In genomic region chr8:61705491-61705890, GRCm38 (mm10) we compare ENCODE assay signal across 24 mouse cellular contexts.
A peak's percentile ranks its signal among the peaks of the same experiment; 100 is the strongest.
DNase-seq lines count a peak whose midpoint lies in the region; ATAC-seq and TF ChIP-seq lines count a peak whose summit lies in the region.
"Had no signal": no experiment of that assay in that cellular context is flagged by ENCODE, and none has a peak within 500 bp of the region (broad histone marks: within the 10 kb centered on the region; RNA-seq: fewer than 3 reads in every experiment).

No protein-coding gene starts in this region.

- no peak overlapping the region for H3K4me3 ChIP-seq in heart, embryonic 11.5 days (ENCODE audit: low read depth, low read length)
- no peak overlapping the region for H3K4me3 ChIP-seq in midbrain, postnatal 0 days (ENCODE audit: low read depth, low read length)
- no peak overlapping the region for H3K4me3 ChIP-seq in midbrain, embryonic 11.5 days (ENCODE audit: low read depth, low read length)
- no peak overlapping the region for H3K4me3 ChIP-seq in liver, postnatal 0 days (ENCODE audit: low read depth, low read length)
- H3K4me3 ChIP-seq: embryonic facial prominence, embryonic 12.5 days; embryonic facial prominence, embryonic 15.5 days; gastrocnemius, adult 2 months; heart, embryonic 13.5 days; hindbrain, embryonic 15.5 days; intestine, embryonic 15.5 days had no signal

- no peak overlapping the region for H3K27ac ChIP-seq in heart, embryonic 11.5 days (ENCODE audit: low read depth, low read length)
- H3K27ac ChIP-seq in midbrain, postnatal 0 days (ENCODE audit: low read depth, low read length): no peak overlapping the region
- no peak overlapping the region for H3K27ac ChIP-seq in midbrain, embryonic 11.5 days (ENCODE audit: low read depth, low read length)
- H3K27ac ChIP-seq in liver, postnatal 0 days (ENCODE audit: low read depth): no peak overlapping the region
- H3K27ac ChIP-seq: embryonic facial prominence, embryonic 12.5 days; embryonic facial prominence, embryonic 15.5 days; gastrocnemius, adult 2 months; heart, embryonic 13.5 days; hindbrain, embryonic 15.5 days; intestine, embryonic 15.5 days had no signal

- H3K4me2 ChIP-seq in heart, embryonic 11.5 days: no peak overlapping the region
- no peak overlapping the region for H3K4me2 ChIP-seq in midbrain, postnatal 0 days (ENCODE audit: low read depth, low read length, poor library complexity, severe bottlenecking)
- no peak overlapping the region for H3K4me2 ChIP-seq in midbrain, embryonic 11.5 days
- H3K4me2 ChIP-seq in liver, postnatal 0 days (ENCODE audit: low read depth, low read length): no peak overlapping the region
- H3K4me2 ChIP-seq: embryonic facial prominence, embryonic 12.5 days; embryonic facial prominence, embryonic 15.5 days; heart, embryonic 13.5 days; hindbrain, embryonic 15.5 days; intestine, embryonic 15.5 days had no signal

- H3K4me1 ChIP-seq in heart, embryonic 11.5 days (ENCODE audit: control insufficient read depth, insufficient read depth, low read length): peaks cover 3% of the 10 kb centered on the region; the same call in 1 of the 2 replicates
- no peaks in the 10 kb centered on the region for H3K4me1 ChIP-seq in midbrain, postnatal 0 days (ENCODE audit: insufficient read depth, low read length)
- H3K4me1 ChIP-seq in midbrain, embryonic 11.5 days (ENCODE audit: control insufficient read depth, insufficient read depth, low read length): peaks cover 12% of the 10 kb centered on the region
- no peaks in the 10 kb centered on the region for H3K4me1 ChIP-seq in liver, postnatal 0 days (ENCODE audit: insufficient read depth)
- H3K4me1 ChIP-seq: intestine, embryonic 15.5 days had no signal

- no peak for TF ChIP-seq EP300 in liver, postnatal 0 days (IDR thresholded peaks at IDR 0.05; ENCODE audit: low read depth)

- no peak for TF ChIP-seq CTCF in midbrain, postnatal 0 days (IDR thresholded peaks at IDR 0.05)
- no peak for TF ChIP-seq CTCF in liver, postnatal 0 days (IDR thresholded peaks at IDR 0.05; ENCODE audit: low read depth)

- peaks cover 16% of the 10 kb centered on the region for H3K36me3 ChIP-seq in heart, embryonic 11.5 days (ENCODE audit: control insufficient read depth, insufficient read depth, low read length)
- H3K36me3 ChIP-seq in midbrain, postnatal 0 days (ENCODE audit: insufficient read depth, low read length): no peaks in the 10 kb centered on the region
- H3K36me3 ChIP-seq in midbrain, embryonic 11.5 days (ENCODE audit: control insufficient read depth, insufficient read depth, low read length): peaks cover 9% of the 10 kb centered on the region; the same call in 1 of the 2 replicates
- no peaks in the 10 kb centered on the region for H3K36me3 ChIP-seq in liver, postnatal 0 days (replicated peaks; ENCODE audit: insufficient read depth, low read length)
- H3K36me3 ChIP-seq: hindbrain, embryonic 15.5 days; intestine, embryonic 15.5 days had no signal

- H3K27me3 ChIP-seq in heart, embryonic 11.5 days (ENCODE audit: control insufficient read depth, insufficient read depth, low read length): no peaks in the 10 kb centered on the region
- no peaks in the 10 kb centered on the region for H3K27me3 ChIP-seq in midbrain, postnatal 0 days (ENCODE audit: insufficient read depth, low read length)
- H3K27me3 ChIP-seq in midbrain, embryonic 11.5 days (ENCODE audit: control insufficient read depth, insufficient read depth, low read length): no peaks in the 10 kb centered on the region
- H3K27me3 ChIP-seq in liver, postnatal 0 days (ENCODE audit: insufficient read depth, low read length): no peaks in the 10 kb centered on the region
- H3K27me3 ChIP-seq: embryonic facial prominence, embryonic 12.5 days; embryonic facial prominence, embryonic 15.5 days; heart, embryonic 13.5 days; hindbrain, embryonic 15.5 days; intestine, embryonic 15.5 days had no signal

- no peak for ATAC-seq in heart, embryonic 11.5 days (replicated peaks; ENCODE audit: insufficient number of reproducible peaks, low FRiP score, low TSS enrichment)
- no peak for ATAC-seq in midbrain, postnatal 0 days (ENCODE audit: low FRiP score)
- ATAC-seq in midbrain, embryonic 11.5 days (ENCODE audit: low FRiP score): no peak
- no peak for ATAC-seq in liver, postnatal 0 days
- ATAC-seq: CD4-positive, CD25-positive, alpha-beta regulatory T cell, adult 4 months; forebrain, embryonic 14.5 days; forebrain, postnatal 0 days; intestine, embryonic 15.5 days had no signal

- no peak overlapping the region for H3K9ac ChIP-seq in heart, embryonic 11.5 days (ENCODE audit: low read depth, low read length)
- H3K9ac ChIP-seq in midbrain, postnatal 0 days (replicated peaks; ENCODE audit: low read length, poor library complexity, severe bottlenecking): no peak overlapping the region
- no peak overlapping the region for H3K9ac ChIP-seq in midbrain, embryonic 11.5 days (ENCODE audit: low read length)
- no peak overlapping the region for H3K9ac ChIP-seq in liver, postnatal 0 days (replicated peaks)
- H3K9ac ChIP-seq: embryonic facial prominence, embryonic 12.5 days; embryonic facial prominence, embryonic 15.5 days; forebrain, postnatal 0 days; heart, embryonic 13.5 days; hindbrain, embryonic 15.5 days; intestine, embryonic 15.5 days had no signal

- peak; percentile 66 for DNase-seq in heart, adult 11 months
- peak; percentile 46 for DNase-seq in midbrain, postnatal 0 days (ENCODE audit: low spot score)
- DNase-seq in midbrain, embryonic 11.5 days (ENCODE audit: low spot score, missing footprints): no peak
- DNase-seq in retina, postnatal 1 day: peak; percentile 85
- DNase-seq in liver, postnatal 0 days: no peak
- DNase-seq: adrenal gland, postnatal 10 days; adrenal gland, postnatal 36 days; cerebellum, adult 11 months; cerebellum, adult 2 months; cerebellum, postnatal 25 days; forebrain, postnatal 0 days; gastrocnemius, adult 2 months; gastrocnemius, postnatal 14 days; heart, adult 18-20 months; heart, postnatal 14 days; heart, postnatal 4 days had no signal

- WGBS in heart, embryonic 11.5 days (ENCODE audit: insufficient replicate concordance): 73% methylated on average over 3 of the region's 3 CpGs
- WGBS in midbrain, postnatal 0 days: 85% methylated on average over 3 of the region's 3 CpGs
- WGBS in midbrain, embryonic 11.5 days: 92% methylated on average over 3 of the region's 3 CpGs
- WGBS in liver, postnatal 0 days (ENCODE audit: insufficient replicate concordance): 74% methylated on average over 3 of the region's 3 CpGs

- no peaks in the 10 kb centered on the region for H3K9me3 ChIP-seq in heart, embryonic 11.5 days (replicated peaks; ENCODE audit: control insufficient read depth, low read length)
- H3K9me3 ChIP-seq in midbrain, postnatal 0 days (ENCODE audit: low read length): no peaks in the 10 kb centered on the region
- no peaks in the 10 kb centered on the region for H3K9me3 ChIP-seq in midbrain, embryonic 11.5 days (ENCODE audit: control insufficient read depth, low read length)
- no peaks in the 10 kb centered on the region for H3K9me3 ChIP-seq in liver, postnatal 0 days (ENCODE audit: low read length)
- H3K9me3 ChIP-seq: embryonic facial prominence, embryonic 12.5 days; embryonic facial prominence, embryonic 15.5 days; heart, embryonic 13.5 days; hindbrain, embryonic 15.5 days; intestine, embryonic 15.5 days had no signal

Comparison
In these comparisons a context has a peak if more than half of its experiments do, and no peak if none do; other contexts are left out.
1. DNase-seq: peak in heart, adult 11 months (single experiment), midbrain, postnatal 0 days (single experiment) and retina, postnatal 1 day (single experiment); none in midbrain, embryonic 11.5 days (single experiment) and liver, postnatal 0 days (single experiment).